Mouse (Mus musculus) bone marrow macrophage, adult 2 months (primary cell): ENCODE measurements around the gene Fam76b. TPM values are rescaled to one million over a fixed set of nuclear protein-coding genes. Genes with fewer than 3 reads are reported as not detected.
"Not testable (repeated sequence)": the region's sequence is repeated elsewhere in the genome, so short reads cannot be mapped to it uniquely, and the experiment has no call there.

Experiments used
- H3K27ac ChIP-seq: 2 replicates; pipeline ENCODE4 v1.5.1; 2012; ENCODE audit warnings: low read depth, low read length; ENCODE audit not compliant: insufficient read depth
- H3K4me1 ChIP-seq: 2 replicates; pipeline ENCODE4 v1.6.1; 2012; ENCODE audit warnings: low read length; ENCODE audit not compliant: control insufficient read depth, insufficient read depth
- H3K4me3 ChIP-seq: 2 replicates; pipeline ENCODE4 v1.5.1; 2012; ENCODE audit warnings: mild to moderate bottlenecking, low read length, moderate library complexity; ENCODE audit not compliant: insufficient read depth
- CTCF ChIP-seq: IDR thresholded peaks from 2 replicates; pipeline ENCODE4 v1.5.1; 2012; ENCODE audit warnings: low read depth, mild to moderate bottlenecking, low read length, moderate library complexity
- POLR2A ChIP-seq: IDR thresholded peaks from 2 replicates; pipeline ENCODE4 v1.6.1; 2012; ENCODE audit warnings: mild to moderate bottlenecking, low read depth, low read length, borderline replicate concordance
- polyA plus RNA-seq: library from polyadenylated mRNA; stranded (reverse); fragments of >200 nt; gene quantifications from 2 replicates; pipeline ENCODE4 v1.2.4, GENCODE M21; 2012; ENCODE audit not compliant: missing spikeins, insufficient read depth, insufficient read length

The Fam76b gene
- polyA plus RNA-seq, result 58.7 and 65.8 TPM in 2 replicates

DNA sequence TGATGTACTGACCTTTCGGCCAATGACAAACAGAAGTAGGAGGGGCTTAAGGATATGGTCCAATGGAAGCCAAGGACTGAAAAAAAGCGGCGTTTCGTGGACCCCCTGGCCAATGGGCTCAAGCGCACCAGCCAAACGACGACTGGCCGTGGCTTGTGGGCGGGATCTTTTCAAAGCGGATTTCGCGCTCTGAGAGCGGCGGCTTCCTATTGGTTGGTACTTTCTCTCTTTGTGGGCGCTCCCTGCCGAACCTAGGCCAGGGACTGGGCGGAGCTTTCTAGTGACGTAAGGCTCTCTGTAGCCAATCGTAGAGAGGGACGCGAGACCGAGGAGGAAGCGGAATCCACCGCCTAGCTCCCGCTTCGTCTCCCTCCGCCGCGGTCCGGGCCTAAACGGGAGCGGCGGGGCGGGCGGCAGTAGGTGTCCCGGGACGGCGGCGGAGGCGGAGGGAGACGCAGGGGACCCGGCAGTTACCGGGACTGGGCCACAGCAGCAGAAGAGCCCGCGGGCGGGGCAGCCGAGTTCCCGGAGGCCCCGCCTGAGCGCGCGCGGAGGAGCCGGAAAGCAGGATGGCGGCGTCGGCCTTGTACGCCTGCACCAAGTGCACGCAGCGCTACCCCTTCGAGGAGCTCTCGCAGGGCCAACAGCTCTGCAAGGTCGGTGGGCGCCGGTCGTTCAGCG, at the start of gene Fam76b:
Gene Fam76b, plus strand, starts transcription at position 311 of the 681 bp plus-strand sequence.
- peak within 1 kb of the TSS; percentile 100 for H3K4me3 ChIP-seq
- H3K27ac ChIP-seq, result peak within 1 kb of the TSS; percentile 80
- peaks cover 18% of the 10 kb centered on the region for H3K4me1 ChIP-seq
- no peak for TF ChIP-seq POLR2A
- no peak for TF ChIP-seq CTCF

DNA sequence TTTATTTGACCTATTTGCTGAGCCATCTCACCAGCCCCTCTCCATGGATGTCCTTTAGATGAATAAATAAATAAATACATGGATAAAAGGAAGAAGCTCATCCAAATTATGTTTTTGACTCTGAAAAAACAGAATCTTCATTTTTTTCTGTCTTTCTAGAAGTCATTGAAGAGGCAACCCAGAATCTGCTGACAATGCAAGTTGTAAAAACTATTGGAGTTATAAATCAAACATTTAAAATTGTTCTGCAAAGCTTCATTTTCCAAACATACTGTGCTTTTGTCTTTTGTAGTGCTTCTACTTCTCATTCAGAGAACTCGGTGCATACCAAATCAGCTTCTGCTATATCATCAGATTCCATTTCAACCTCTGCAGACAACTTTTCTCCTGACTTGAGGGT, 45.5 kb upstream of the Fam76b start:
- H3K27ac ChIP-seq, result no peak overlapping the region
- H3K4me1 ChIP-seq, result peaks cover 3% of the 10 kb centered on the region; the same call in 1 of the 2 replicates
- TF ChIP-seq CTCF (no peak), POLR2A (no peak)
- H3K4me3 ChIP-seq, result no peak overlapping the region

DNA sequence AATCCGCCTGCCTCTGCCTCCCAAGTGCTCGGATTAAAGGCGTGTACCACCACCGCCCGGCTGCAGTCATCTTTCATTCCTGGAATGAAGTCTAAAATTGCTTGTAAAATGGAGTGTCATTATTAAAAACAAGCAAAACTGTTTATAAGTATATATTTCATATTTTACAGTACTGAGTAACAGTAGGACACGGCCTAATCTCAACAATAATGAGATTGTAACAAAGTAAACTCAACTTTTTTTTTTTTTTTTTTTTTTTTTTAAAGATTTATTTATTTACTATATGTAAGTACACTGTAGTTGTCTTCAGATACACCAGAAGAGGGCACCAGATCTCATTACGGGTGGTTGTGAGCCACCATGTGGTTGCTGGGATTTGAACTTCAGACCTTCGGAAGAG, 36.7 kb upstream of the Fam76b start:
- H3K4me3 ChIP-seq, H3K27ac ChIP-seq, H3K4me1 ChIP-seq: not testable (repeated sequence)

- TF ChIP-seq CTCF (no peak), POLR2A (no peak)
- H3K27ac ChIP-seq, result no peak overlapping the region
- H3K4me1 ChIP-seq, result peaks cover 8% of the 10 kb centered on the region
- no peak overlapping the region for H3K4me3 ChIP-seq
Observed at GRCm38 (mm10) chr9:13794302-13794701, 33.2 kb upstream of the Fam76b start.

DNA sequence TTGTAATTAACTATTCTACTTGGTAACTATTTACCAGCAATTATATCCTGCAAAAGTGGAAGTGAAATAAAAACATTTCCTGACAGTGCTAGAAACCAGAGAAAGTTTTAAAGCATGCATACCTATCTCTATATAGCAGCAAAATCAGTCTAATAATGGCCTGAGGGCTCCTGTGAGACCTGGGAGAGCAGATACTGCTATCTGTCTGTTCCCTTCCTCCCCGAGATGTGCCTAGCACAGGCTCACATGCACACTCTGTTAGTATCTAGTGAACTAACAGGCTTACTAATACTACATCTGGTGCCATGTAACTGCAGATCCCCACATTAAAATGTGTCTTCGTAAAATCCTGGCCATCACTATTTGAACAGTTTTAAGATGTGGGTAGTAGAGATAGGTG, 32.8 kb upstream of the Fam76b start:
- no peak overlapping the region for H3K27ac ChIP-seq
- no peak overlapping the region for H3K4me3 ChIP-seq
- peaks cover 8% of the 10 kb centered on the region for H3K4me1 ChIP-seq
- no peak for TF ChIP-seq POLR2A
- TF ChIP-seq CTCF, result no peak

- TF ChIP-seq POLR2A, result no peak
- no peak for TF ChIP-seq CTCF
- H3K4me3 ChIP-seq, result no peak overlapping the region
- peaks cover 3% of the 10 kb centered on the region; the same call in 1 of the 2 replicates for H3K4me1 ChIP-seq
- H3K27ac ChIP-seq, result no peak overlapping the region
Observed at GRCm38 (mm10) chr9:13804480-13804879, 23.0 kb upstream of the Fam76b start.

DNA sequence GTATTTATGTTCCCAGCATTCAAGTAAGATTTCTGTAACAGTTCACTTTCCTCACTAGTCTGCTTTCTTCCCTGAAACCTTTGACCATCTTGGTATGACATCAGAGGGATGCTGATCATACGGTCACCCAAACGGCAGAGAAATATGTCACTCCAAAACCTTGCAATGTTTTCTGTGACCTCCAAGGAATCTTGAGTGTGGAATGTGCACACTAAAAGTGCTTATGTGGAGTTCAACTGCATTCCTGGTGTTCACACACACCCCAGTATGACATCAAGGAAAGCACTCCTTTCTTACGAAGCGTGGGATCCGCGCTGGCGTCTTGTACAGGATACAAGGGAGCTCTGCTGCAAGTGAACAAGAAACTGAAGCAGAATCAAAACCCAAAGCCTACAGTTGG, 20.7 kb upstream of the Fam76b start:
- TF ChIP-seq POLR2A (no peak), CTCF (no peak)
- no peak overlapping the region for H3K27ac ChIP-seq
- peaks cover 5% of the 10 kb centered on the region for H3K4me1 ChIP-seq
- no peak overlapping the region for H3K4me3 ChIP-seq

- Histone ChIP-seq H3K4me1 (peaks cover 5% of the 10 kb centered on the region), H3K4me3 (no peak overlapping the region), H3K27ac (no peak overlapping the region)
- TF ChIP-seq CTCF, result no peak
- no peak for TF ChIP-seq POLR2A
Observed at GRCm38 (mm10) chr9:13807657-13808056, 19.9 kb upstream of the Fam76b start.

DNA sequence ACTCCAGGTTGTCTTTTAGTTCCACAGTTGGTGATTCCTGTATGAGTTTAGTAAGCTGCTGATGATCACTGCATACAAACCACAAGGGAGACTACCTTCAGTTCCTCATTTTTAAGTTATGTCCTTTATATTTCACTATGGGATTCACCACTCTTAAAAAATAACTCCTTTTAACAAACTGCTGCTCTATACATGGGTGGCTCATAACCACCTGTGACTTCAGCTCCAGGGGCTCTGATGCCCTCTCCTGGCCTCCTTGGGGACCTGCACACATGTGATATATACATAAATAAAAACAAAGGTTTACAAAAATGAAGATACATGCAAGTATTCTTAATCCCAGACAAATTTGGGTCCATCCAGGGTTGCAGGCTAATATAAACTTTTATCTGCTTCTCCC, 17.6 kb upstream of the Fam76b start:
- TF ChIP-seq CTCF (peak; percentile 29; the same call in 1 of the 2 replicates), POLR2A (no peak)

DNA sequence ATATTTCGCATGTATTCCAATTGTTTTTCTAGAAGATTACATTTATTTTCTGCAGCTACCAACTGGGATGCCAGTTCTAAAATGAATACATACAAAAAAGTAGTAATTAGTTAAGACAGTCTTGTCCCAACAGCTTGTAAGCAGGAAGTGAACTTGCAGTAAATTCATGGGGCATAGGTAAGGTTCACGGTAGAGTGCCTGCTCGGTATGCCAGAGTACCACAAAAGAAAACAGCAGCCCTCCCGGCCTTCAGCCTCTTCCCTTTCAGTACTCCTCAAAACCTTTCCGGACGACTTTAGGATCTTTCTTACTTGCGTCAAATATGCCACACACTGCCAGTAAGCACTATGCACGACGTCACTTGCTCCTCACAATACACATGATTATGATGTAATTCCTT, 9.1 kb upstream of the Fam76b start:
- no peak for TF ChIP-seq CTCF
- TF ChIP-seq POLR2A, result no peak
- Histone ChIP-seq H3K4me3 (no peak overlapping the region), H3K27ac (no peak overlapping the region), H3K4me1 (peaks cover 4% of the 10 kb centered on the region; the same call in 1 of the 2 replicates)

More for the DNA sequence above, 17.6 kb upstream of the Fam76b start:
- peaks cover 2% of the 10 kb centered on the region; the same call in 1 of the 2 replicates for H3K4me1 ChIP-seq
- no peak overlapping the region for H3K4me3 ChIP-seq
- H3K27ac ChIP-seq, result no peak overlapping the region

GRCm38 (mm10) chr9:13820774-13821173, 6.7 kb upstream of the Fam76b start:
- TF ChIP-seq POLR2A (no peak), CTCF (no peak)
- no peak overlapping the region for H3K4me3 ChIP-seq
- H3K4me1 ChIP-seq, result peaks cover 16% of the 10 kb centered on the region
- H3K27ac ChIP-seq, result no peak overlapping the region
